ENCODE assay signal across 28 mouse cellular contexts in the genomic region with DNA sequence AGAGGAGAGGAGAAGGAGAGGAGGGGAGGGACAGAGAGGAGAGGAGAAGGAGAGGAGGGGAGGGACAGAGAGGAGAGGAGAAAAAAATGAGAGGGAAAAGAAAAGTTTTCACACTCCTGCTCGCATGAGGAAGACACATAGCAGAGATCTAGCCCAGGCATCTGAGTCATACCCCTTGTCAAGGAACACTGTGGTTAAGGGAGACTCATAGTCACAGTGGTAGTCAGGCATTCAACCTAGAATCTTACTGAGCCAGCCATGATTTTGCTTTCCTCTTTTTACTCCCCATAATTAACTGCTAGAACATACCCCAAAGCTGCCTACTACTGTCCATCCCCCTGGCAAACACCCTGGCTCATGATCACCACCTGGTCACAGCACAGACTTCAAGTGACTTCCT.
"Had no signal": no experiment of that assay in that cellular context is flagged by ENCODE, and none has a peak within 500 bp of the region (broad histone marks: within the 10 kb centered on the region; RNA-seq: fewer than 3 reads in every experiment).

No protein-coding gene starts in this region.

- H3K4me2 ChIP-seq: heart, embryonic 12.5 days; hindbrain, embryonic 12.5 days; hindbrain, embryonic 14.5 days; kidney, embryonic 15.5 days; limb, embryonic 13.5 days; limb, embryonic 15.5 days; liver, embryonic 12.5 days had no signal

- H3K4me3 ChIP-seq: gastrocnemius, adult 2 months; heart, embryonic 10.5 days; heart, embryonic 12.5 days; hindbrain, embryonic 10.5 days; hindbrain, embryonic 12.5 days; kidney, embryonic 15.5 days; limb, embryonic 13.5 days; limb, embryonic 15.5 days; liver, embryonic 12.5 days had no signal

- DNase-seq: gastrocnemius, adult 2 months; gastrocnemius, postnatal 10 days; gastrocnemius, postnatal 25 days; heart, adult 18-20 months; heart, postnatal 10 days; heart, postnatal 4 days; kidney, adult 11 months; kidney, adult 2 months; kidney, adult 9 months; kidney, postnatal 14 days; kidney, postnatal 4 days; layer of hippocampus, adult 9-11 months; layer of hippocampus, postnatal 36 days; left cerebral cortex, postnatal 4 days had no signal

- H3K9me3 ChIP-seq: heart, embryonic 10.5 days; heart, embryonic 12.5 days; hindbrain, embryonic 10.5 days; hindbrain, embryonic 12.5 days; kidney, embryonic 15.5 days; limb, embryonic 13.5 days; limb, embryonic 15.5 days; liver, embryonic 12.5 days had no signal

- H3K9ac ChIP-seq: heart, embryonic 12.5 days; hindbrain, embryonic 12.5 days; hindbrain, embryonic 14.5 days; kidney, embryonic 15.5 days; limb, embryonic 13.5 days; limb, embryonic 15.5 days; liver, embryonic 12.5 days; liver, embryonic 14.5 days had no signal

- H3K4me1 ChIP-seq: heart, embryonic 10.5 days; heart, embryonic 12.5 days; hindbrain, embryonic 12.5 days; kidney, embryonic 15.5 days; limb, embryonic 13.5 days; limb, embryonic 15.5 days; liver, embryonic 12.5 days had no signal

- H3K36me3 ChIP-seq: heart, embryonic 10.5 days; heart, embryonic 12.5 days; hindbrain, embryonic 10.5 days; hindbrain, embryonic 12.5 days; kidney, embryonic 15.5 days; limb, embryonic 13.5 days; limb, embryonic 15.5 days; liver, embryonic 12.5 days had no signal

- H3K27ac ChIP-seq: gastrocnemius, adult 2 months; heart, embryonic 10.5 days; hindbrain, embryonic 10.5 days; hindbrain, embryonic 12.5 days; hindbrain, embryonic 14.5 days; kidney, embryonic 15.5 days; kidney, postnatal 0 days; limb, embryonic 13.5 days; limb, embryonic 15.5 days; liver, embryonic 12.5 days; liver, embryonic 14.5 days had no signal

- ATAC-seq: hindbrain, embryonic 16.5 days; inflammation-experienced regulatory T-cells, adult 6 months; intestine, embryonic 16.5 days; liver, embryonic 12.5 days had no signal

- H3K27me3 ChIP-seq: heart, embryonic 12.5 days; hindbrain, embryonic 12.5 days; kidney, embryonic 15.5 days; limb, embryonic 13.5 days; limb, embryonic 15.5 days; liver, embryonic 12.5 days had no signal
